Mouse (Mus musculus) forebrain, embryonic 14.5 days (tissue): ENCODE data around the gene Xcr1. TPM values are rescaled to one million over a fixed set of nuclear protein-coding genes. Genes with fewer than 3 reads are reported as not detected.

Experiments
- ATAC-seq: fragments of 200-750 bp; cut with Nextera tagmentation; 2 replicates; pipeline ENCODE4 v1.8.0; 2017; ENCODE audit warnings: mild to moderate bottlenecking, moderate library complexity
- DNase-seq: peaks from one replicate; pipeline ENCODE4 v3.0.0-alpha.2; 2015; ENCODE audit warnings: low spot score
- H3K27ac ChIP-seq: fragments of 300-500 bp; sonication (generic); 2 replicates; pipeline ENCODE4 v1.5.1; 2014; ENCODE audit warnings: low read depth, mild to moderate bottlenecking, control low read depth, low read length, moderate library complexity
- H3K27me3 ChIP-seq: fragments of 300-500 bp; sonication (generic); replicated peaks from 2 replicates; pipeline ENCODE4 v1.6.1; 2014; ENCODE audit warnings: low read length, control low read depth, mixed read lengths; ENCODE audit not compliant: control insufficient read depth, insufficient read depth
- H3K36me3 ChIP-seq: fragments of 300-500 bp; sonication (generic); 2 replicates; pipeline ENCODE4 v1.6.1; 2014; ENCODE audit warnings: low read length, control low read depth; ENCODE audit not compliant: control insufficient read depth, insufficient read depth
- H3K4me1 ChIP-seq: fragments of 300-500 bp; sonication (generic); 2 replicates; pipeline ENCODE4 v1.6.1; 2014; ENCODE audit warnings: antibody characterized with exemption, low read length, control low read depth; ENCODE audit not compliant: control insufficient read depth, insufficient read depth
- H3K4me2 ChIP-seq: fragments of 300-500 bp; sonication (generic); 2 replicates; pipeline ENCODE4 v1.6.1; 2014; ENCODE audit warnings: mild to moderate bottlenecking, control low read depth, low read length
- H3K4me3 ChIP-seq: fragments of 300-500 bp; sonication (generic); 2 replicates; pipeline ENCODE4 v1.5.1; 2014; ENCODE audit warnings: low read depth, low read length, control low read depth
- H3K9ac ChIP-seq: fragments of 300-500 bp; sonication (generic); 2 replicates; pipeline ENCODE4 v1.6.1; 2014; ENCODE audit warnings: mild to moderate bottlenecking, low read length, control low read depth, moderate library complexity
- H3K9me3 ChIP-seq: fragments of 300-500 bp; sonication (generic); replicated peaks from 2 replicates; pipeline ENCODE4 v1.6.1; 2016; ENCODE audit warnings: low read length, control low read depth, mixed read lengths; ENCODE audit not compliant: control insufficient read depth
- WGBS: fragments of 180-500 bp; shearing (Covaris S2); extraction: QIAGEN DNeasy Blood & Tissue Kit; methylation state at CpG from one replicate; pipeline ENCODE4 v1.1.7; 2014; 5-methylcytosine and 5-hydroxymethylcytosine counted together
- polyA plus RNA-seq: library from polyadenylated mRNA; unstranded; fragments of >200 nt; fragmentation: Nextera tagmentation; extraction: Ambion mirVana; gene quantifications from 2 replicates; pipeline ENCODE4 v1.2.1, GENCODE M21; 2014

Xcr1 gene
- polyA plus RNA-seq, result 0.06 and 0.09 TPM in 2 replicates

GRCm38 (mm10) chr9:123861929-123862328 is at the start of gene Xcr1:
Gene Xcr1, minus strand, starts transcription at chr9:123862029.
- Histone ChIP-seq H3K27ac (no peak within 1 kb of the TSS), H3K36me3 (no peaks in the 10 kb centered on the region), H3K4me3 (no peak within 1 kb of the TSS), H3K9me3 (no peaks in the 10 kb centered on the region), H3K4me1 (no peaks in the 10 kb centered on the region), H3K9ac (no peak within 1 kb of the TSS), H3K4me2 (no peak within 1 kb of the TSS), H3K27me3 (no peaks in the 10 kb centered on the region)
- 85% methylated on average over 9 of the region's 9 CpGs for WGBS
- no peak for DNase-seq
- no peak for ATAC-seq

DNA sequence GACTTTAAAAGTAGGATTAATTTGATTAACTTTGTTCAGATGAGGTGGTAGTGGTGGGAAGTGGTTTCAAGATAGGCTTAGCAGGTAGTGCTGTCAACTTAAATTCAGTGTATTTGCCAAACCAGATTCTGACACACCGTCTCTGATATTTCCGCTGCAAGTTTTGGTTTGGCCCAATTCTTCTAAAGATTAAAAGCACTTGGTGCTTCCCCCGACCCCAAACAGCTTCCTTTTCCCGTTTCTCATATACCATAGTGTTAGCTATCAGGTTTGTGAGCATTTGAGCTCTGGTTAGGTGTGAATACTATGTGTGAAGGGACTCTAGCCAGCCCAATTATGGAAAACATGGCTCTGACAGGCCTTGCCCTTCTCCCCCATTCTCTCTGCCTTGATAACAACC is 10.2 kb upstream of the Xcr1 start:
- Histone ChIP-seq H3K27ac (no peak overlapping the region), H3K4me2 (no peak overlapping the region), H3K4me3 (no peak overlapping the region), H3K36me3 (no peaks in the 10 kb centered on the region), H3K9ac (no peak overlapping the region), H3K27me3 (no peaks in the 10 kb centered on the region), H3K9me3 (no peaks in the 10 kb centered on the region), H3K4me1 (no peaks in the 10 kb centered on the region)
- 72% methylated on average over 4 of the region's 4 CpGs for WGBS
- ATAC-seq, result no peak
- no peak for DNase-seq

DNA sequence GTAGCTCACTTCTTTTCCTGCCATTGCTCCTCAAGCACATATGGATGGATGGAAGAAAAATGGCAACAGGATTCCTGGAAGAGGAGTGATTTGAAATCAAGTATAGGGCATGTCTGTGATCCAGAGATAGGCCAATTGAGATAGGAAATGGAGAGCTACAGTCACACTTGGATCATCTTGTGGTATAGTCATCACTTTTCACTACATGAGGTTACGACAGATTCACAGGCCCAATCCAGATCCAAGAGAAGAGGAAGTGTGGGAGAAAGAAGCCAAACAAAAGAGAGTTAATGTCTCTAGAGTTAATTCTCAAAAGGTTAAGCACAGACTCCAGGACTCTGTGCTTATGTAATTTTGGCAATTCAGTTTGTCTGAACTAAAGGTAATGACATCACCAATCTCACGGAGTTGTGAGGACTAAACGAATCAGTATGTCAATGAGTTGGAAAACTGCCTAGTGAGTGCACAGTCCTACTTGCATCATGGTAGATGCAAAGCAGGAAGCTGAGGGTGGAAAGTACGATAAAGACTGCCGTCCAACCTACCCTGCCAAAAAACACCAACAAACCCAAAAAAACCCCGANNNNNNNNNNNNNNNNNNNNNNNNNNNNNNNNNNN is 7.4 kb upstream of the Xcr1 start:
- Histone ChIP-seq H3K36me3 (no peaks in the 10 kb centered on the region), H3K4me2 (no peak overlapping the region), H3K27ac (no peak overlapping the region), H3K4me3 (no peak overlapping the region), H3K4me1 (no peaks in the 10 kb centered on the region), H3K9ac (no peak overlapping the region), H3K27me3 (no peaks in the 10 kb centered on the region), H3K9me3 (no peaks in the 10 kb centered on the region)
- ATAC-seq, result no peak
- WGBS, result 67% methylated on average over 3 of the region's 6 CpGs
- no peak for DNase-seq

DNA sequence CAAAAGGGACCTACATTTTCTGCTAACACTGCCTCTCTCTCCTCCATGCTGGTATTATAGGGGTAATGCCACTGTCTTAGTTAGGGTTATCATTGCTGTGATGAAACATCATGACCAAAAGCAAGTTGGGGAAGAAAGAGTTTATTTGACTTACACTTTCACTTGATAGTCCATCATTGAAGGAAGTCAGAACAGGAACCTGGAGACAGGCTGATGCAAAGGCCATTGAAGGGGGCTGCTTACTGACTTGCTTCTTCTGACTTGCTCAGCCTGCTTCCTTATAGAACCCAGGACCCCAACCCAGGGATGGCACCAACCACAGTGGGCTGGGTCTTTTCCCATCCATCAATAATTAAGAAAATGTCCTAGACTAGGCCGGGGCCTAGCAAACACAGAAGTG is 1.8 kb upstream of the Xcr1 start:
- H3K4me3 ChIP-seq, result no peak overlapping the region
- H3K4me1 ChIP-seq, result no peaks in the 10 kb centered on the region
- no peaks in the 10 kb centered on the region for H3K36me3 ChIP-seq
- no peaks in the 10 kb centered on the region for H3K27me3 ChIP-seq
- no peak overlapping the region for H3K27ac ChIP-seq
- H3K9me3 ChIP-seq, result no peaks in the 10 kb centered on the region
- DNase-seq (no peak), ATAC-seq (no peak)
- H3K9ac ChIP-seq, result no peak overlapping the region
- 100% methylated on average over 1 of the region's 1 CpGs for WGBS
- H3K4me2 ChIP-seq, result no peak overlapping the region

DNA sequence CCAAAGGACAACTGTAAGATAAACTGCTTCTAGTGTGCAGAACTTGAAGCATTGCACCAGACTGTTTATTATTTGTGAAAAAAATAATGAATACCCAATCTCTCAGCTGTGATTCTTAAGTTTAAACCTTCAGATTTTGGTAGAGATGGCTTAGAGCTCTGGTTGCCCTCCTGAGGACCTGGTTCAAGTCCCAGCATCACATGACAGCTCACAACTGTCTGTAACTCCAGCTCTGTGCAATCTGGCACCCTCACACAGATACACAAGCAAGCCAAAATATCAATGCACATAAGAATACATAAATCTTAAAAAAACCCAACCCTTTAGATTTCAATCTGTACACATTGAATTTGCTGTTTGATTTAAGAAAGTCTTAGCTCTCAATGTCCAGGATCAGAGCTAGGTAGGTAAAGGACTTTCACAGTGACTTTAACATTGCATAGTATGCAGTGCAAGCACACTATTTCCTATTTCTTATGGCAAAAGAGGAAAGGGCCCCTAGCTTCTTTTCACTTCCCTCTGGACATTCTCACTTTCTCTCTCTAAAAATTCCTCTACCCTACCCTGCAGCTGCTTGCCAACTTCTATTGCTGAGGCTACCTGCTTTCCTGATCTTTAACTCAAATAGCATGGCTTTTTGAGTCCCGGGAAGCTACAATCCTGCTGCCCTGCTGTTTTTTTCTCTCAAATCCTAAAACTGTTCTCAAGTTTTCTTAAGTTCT is 1.2 kb upstream of the Xcr1 start:
- Histone ChIP-seq H3K36me3 (no peaks in the 10 kb centered on the region), H3K4me2 (no peak overlapping the region), H3K27me3 (no peaks in the 10 kb centered on the region), H3K4me3 (no peak overlapping the region), H3K4me1 (no peaks in the 10 kb centered on the region), H3K9me3 (no peaks in the 10 kb centered on the region), H3K27ac (no peak overlapping the region), H3K9ac (no peak overlapping the region)
- WGBS, result 90% methylated on average over 1 of the region's 1 CpGs
- ATAC-seq (no peak), DNase-seq (no peak)

DNA sequence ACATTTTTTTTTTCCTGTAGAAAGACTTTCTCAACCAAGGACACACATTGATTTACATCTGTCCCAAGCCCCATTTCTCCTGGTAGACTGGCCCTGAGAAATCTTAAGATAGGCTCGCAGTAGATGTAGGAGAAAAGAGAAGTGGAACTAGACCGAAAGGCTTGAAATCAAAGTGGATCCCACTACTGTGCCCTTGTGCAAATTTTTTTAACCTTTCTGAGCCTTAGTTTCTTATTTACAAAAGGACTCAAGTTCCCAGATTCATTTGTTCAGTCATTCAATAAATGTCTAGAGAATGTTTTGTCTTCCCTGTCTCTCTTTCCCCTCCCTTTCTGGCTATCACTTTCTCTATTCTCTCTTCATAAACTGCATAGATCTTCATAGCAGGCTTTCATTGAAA is 5.0 kb downstream of the Xcr1 start:
- 85% methylated on average over 2 of the region's 2 CpGs for WGBS
- Histone ChIP-seq H3K9me3 (no peaks in the 10 kb centered on the region), H3K27me3 (no peaks in the 10 kb centered on the region), H3K4me2 (no peak overlapping the region), H3K27ac (no peak overlapping the region), H3K36me3 (no peaks in the 10 kb centered on the region), H3K9ac (no peak overlapping the region), H3K4me1 (no peaks in the 10 kb centered on the region), H3K4me3 (no peak overlapping the region)
- DNase-seq (no peak), ATAC-seq (no peak)

DNA sequence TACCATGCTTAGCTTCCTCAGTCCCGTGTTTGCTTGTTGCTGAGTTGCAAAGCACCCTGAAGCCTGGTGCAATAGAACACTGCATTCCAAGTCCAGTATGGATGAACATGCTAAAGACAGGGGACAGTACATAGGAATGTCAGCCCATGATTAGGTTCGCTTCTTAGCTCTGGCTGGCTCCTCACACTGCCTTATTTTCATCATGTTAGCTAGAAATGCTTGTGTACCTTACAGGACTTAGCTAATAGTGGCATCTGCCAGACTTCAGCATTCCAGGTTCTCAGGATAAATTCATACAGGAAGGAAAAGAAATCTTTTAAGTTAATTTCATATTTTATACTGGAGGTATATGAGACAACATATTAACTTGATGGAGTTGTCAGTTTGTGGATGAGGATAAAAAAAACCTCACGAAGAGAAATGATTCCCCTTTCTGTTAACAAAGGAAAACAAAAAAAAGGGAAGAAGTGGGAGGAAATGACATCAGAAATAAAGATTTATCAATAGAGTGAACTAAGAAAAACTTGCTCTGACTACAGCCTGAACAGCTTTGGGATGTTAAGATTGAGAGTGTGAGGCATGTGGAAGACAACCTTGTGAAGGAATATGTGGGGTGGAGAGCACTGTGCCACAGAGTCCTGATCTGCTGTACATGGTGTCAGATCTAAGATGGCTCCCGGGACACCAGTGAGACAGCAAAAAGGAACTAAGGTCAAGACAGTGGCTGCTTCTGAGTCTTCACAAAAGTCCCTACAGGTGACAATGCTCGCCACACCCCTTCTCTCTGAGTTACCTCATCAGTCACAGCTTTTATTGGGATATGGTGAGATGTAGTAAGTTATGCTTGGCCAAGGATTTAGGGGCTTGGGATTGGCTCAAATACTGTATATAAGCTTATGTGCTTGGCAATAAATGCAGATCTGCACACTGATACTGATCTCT is 9.1 kb downstream of the Xcr1 start:
- Histone ChIP-seq H3K36me3 (no peaks in the 10 kb centered on the region), H3K9ac (peak overlapping the region; percentile 45; the same call in 1 of the 2 replicates), H3K4me1 (peaks cover 11% of the 10 kb centered on the region), H3K27me3 (no peaks in the 10 kb centered on the region), H3K4me2 (peak overlapping the region; percentile 57), H3K27ac (0 out of 2 replicates have a peak overlapping the region, but pooled peaks have one; percentile 55), H3K9me3 (no peaks in the 10 kb centered on the region), H3K4me3 (peak overlapping the region; percentile 25)
- 64% methylated on average over 5 of the region's 5 CpGs for WGBS
- ATAC-seq (peak; percentile 15), DNase-seq (no peak)

DNA sequence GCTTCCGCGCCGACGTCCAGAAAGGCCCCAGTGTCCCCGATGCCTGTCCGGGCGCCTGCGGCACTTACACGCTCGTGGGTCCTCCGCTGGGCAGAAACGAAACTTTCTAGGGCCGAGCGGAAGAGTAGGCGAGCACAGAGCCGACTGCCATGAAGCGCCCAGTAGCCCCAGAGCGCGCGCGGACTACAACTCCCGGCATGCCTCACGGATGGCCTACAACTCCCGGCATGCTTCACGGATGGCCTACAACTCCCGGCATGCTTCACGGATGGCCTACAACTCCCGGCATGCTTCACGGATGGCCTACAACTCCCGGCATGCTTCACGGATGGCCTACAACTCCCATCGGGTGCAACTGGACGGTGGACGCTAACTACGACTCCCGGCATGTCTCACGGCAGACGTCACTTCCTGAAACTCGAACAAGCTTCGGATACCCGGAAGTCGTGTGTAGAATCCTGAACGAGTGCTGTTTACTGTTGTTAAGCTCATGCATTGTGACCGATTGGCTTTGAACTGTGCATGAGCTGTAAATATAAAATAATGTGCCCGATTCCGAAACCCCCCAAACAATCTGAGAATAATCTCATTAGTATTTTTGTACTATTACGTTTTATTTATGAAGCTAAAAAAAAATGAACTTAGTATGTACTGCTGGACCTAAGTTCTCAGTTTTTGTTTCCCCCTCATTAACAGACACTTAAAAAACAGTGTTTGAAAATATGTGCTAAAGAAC is 9.9 kb downstream of the Xcr1 start, which contains the start of gene Fyco1:
Gene Fyco1 (minus strand): TSS at position 187 of the 736 bp plus-strand sequence.
- peak within 1 kb of the TSS; percentile 83 for H3K4me2 ChIP-seq
- peaks cover 11% of the 10 kb centered on the region for H3K4me1 ChIP-seq
- H3K9ac ChIP-seq, result peak within 1 kb of the TSS; percentile 74
- H3K36me3 ChIP-seq, result no peaks in the 10 kb centered on the region
- peak within 1 kb of the TSS; percentile 80 for H3K27ac ChIP-seq
- peak within 1 kb of the TSS; percentile 62 for H3K4me3 ChIP-seq
- peak; percentile 100 for DNase-seq
- H3K9me3 ChIP-seq, result no peaks in the 10 kb centered on the region
- no peaks in the 10 kb centered on the region for H3K27me3 ChIP-seq
- peak; percentile 97 for ATAC-seq
- under 1% methylated on average over 47 of the region's 47 CpGs for whole genome bisulfite sequencing
